Mouse (Mus musculus) B cell, adult 2 months (primary cell): ENCODE measurements around the gene Rgs14.
A peak's percentile ranks its signal among the peaks of the same experiment; 100 is the strongest.

Experiments
- DNase-seq, 2 experiments: peaks; one replicate each; pipeline ENCODE4 v3.0.0; 2022

Rgs14 gene

DNA sequence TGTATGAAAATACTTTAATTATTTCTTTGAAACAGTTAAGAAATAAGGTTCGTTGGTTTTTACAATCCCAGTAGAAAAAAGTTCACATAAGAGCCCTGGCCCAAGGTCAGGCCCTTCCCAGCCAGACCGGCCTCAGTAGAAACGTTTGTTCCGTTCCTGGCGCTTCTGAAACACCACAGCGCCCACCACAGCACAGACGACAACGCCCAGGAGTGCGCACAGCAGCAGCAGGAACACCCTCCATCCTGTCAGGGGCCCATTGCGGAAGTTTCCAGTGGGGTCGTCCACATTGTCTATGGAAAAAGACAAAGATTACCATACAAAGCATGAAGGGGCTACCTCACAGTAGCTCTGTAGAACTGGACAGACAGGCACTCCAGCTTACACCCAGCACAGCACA is 22.8 kb upstream of the Rgs14 start:
- no peak for DNase-seq

GRCm38 (mm10) chr13:55361145-55361544 is 8.4 kb upstream of the Rgs14 start:
- DNase-seq, result no peak

DNA sequence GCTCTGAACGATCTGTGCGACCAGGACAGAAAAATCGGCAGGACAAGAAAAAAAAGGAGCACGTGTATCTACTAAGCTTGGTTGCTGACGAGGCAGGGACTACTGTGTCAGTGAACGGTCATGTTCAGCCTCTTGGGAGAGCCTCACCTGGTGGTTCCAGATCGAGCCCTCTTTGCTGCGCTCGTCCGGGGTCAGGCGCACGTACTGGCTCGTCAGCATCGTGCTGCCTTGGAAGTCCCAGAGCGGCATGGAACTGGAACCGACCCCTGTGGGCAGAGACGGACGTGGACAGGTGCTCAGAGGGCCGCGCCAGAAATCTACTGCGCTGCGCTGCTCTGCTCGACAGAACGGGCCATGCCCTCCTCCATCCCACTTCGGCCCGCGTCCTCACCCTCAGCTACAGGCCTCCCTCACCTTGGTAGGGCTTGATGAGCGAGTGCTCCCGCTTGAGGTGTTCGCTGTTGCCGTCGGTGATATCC is 7.5 kb upstream of the Rgs14 start:
- no peak for DNase-seq

GRCm38 (mm10) chr13:55362453-55363060 is 7.0 kb upstream of the Rgs14 start, which contains the start of gene Lman2:
Gene Lman2 (minus strand): TSS chr13:55362783.
- peak; percentile 93 to 94 for DNase-seq

GRCm38 (mm10) chr13:55368401-55368800 is 1.1 kb upstream of the Rgs14 start:
- DNase-seq, result no peak

DNA sequence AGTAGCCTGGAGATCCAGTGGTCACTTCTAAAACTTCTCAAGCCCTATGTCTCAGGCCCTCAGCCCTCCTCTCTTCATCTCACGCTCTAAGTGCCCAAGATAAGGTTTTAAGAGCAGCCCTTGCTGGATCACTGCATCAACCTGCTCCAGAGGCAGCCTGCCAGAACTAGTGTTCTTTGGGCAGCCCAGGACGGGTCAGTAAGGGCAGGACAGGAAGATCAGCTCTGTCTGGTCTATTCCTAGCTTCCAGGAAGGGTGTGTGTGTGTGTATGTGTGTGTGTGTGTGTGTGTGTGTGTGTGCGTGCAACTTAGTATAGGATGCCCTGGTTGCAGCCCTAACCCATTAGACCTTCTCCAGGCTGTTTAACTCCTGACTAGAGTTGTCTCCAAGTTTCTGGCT is 702 bp downstream of the Rgs14 start:
- no peak for DNase-seq

GRCm38 (mm10) chr13:55371007-55371681 is 1.6 kb downstream of the Rgs14 start:
- no peak for DNase-seq

- no peak for DNase-seq
Observed at GRCm38 (mm10) chr13:55371740-55372139, 2.2 kb downstream of the Rgs14 start.

GRCm38 (mm10) chr13:55374206-55374924 is 4.8 kb downstream of the Rgs14 start:
- DNase-seq, result no peak

DNA sequence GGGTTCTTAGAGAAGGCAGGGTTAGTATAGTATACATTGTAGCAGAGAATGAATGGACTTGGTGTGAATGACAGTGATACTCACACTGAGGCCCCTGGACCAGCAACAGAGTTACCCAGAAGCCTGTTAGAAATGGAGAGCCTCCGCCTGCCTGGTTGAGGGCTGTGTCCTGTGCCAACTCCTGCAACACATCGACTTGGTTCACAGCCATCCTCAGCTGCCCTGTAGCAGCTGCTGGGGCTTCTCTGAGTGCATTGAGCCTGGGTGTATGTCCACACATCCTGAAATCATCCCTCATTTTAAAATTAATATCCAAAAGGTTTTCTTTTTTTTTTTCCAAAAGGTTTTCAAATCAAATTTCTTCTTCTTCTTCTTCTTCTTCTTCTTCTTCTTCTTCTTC is 6.3 kb downstream of the Rgs14 start:
- no peak for DNase-seq

DNA sequence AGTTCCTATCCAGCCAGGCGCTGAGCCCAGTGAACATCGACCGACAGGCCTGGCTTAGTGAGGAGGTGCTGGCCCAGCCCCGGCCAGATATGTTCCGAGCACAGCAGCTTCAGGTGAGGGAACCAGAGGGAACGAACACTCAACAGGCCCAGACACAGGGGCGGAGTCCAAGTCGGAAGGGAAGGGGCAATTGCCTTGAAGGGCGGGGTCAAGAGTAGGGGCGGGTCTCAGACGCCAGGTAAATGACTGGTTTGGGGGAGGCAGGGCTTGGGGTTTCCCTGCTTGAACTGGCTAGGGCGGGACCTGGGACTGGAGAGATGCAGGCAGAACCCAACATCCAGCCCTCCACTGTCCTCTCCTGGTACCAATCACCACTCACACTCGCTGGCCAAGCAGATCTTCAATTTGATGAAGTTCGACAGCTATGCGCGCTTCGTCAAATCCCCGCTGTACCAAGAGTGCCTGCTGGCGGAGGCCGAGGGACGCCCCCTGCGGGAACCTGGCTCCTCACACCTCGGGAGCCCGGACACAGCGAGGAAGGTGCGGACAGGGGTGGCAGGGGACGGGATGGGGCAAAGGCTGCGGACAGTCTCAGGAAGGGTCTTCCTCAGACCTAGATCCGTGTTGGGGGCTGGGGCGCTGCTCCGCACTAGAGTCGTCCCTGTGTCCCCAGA is 9.5 kb downstream of the Rgs14 start:
- no peak for DNase-seq

GRCm38 (mm10) chr13:55381790-55382189 is 12.3 kb downstream of the Rgs14 start:
- DNase-seq, result no peak

- no peak for DNase-seq
Observed at GRCm38 (mm10) chr13:55390644-55391043, 21.1 kb downstream of the Rgs14 start.

- DNase-seq, result no peak
Observed at GRCm38 (mm10) chr13:55391626-55392029, 22.1 kb downstream of the Rgs14 start.

- DNase-seq, result peak; percentile 55 to 64
Observed at GRCm38 (mm10) chr13:55392933-55393332, 23.4 kb downstream of the Rgs14 start.

- no peak for DNase-seq
Observed at GRCm38 (mm10) chr13:55398088-55398487, 28.6 kb downstream of the Rgs14 start, which contains the start of gene Slc34a1. Gene Slc34a1 (plus strand): TSS chr13:55398187.

DNA sequence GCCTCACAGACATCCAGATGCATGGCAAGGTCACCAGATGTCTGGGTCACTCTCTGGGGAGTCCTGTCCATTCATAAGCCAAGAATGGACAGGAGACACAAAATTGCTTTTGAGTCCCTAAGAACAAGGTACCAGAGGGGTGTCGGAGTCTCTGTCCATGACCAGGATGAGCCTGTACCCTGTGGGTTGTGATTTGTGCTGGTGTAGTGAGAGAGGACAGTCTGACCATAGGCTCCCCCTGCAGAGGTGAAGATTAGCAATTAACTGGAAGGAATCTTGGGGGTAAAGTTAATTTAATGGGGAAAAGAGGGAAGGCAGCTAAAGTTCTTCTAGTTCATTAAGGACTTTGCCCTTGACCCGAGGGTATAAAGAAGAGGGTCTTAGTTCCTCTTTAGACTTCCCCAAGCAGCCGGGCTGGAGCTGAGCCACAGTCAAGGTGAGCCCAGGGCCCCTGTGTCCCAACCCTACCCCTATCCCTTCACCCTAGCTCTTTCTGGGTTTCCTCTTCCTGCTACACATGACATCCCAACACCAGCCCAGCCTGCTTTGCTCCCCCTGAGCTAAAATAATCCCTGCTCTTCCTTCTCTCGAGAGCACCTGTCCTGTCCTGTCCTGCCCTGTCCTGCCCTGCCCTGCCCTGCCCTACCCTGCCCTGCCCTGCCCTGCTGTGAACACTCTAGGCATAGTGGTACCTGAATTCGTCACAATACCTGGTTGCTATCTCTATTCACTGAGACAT is 29.9 kb downstream of the Rgs14 start:
- no peak for DNase-seq

DNA sequence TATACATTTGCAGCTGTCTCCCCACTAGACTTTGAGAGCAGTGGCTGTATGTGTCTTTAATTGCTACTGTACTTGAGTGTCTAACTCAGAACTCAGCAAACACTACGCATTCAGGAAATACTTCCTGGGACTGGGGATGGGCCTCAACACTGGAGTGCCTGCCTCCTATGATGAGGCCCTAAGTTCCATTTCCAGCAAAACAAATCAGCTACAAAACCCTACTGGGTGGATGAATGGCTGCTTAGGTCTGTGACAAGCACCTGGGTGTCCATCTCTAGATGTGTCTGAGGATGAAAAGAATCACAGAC is 30.5 kb downstream of the Rgs14 start:
- DNase-seq, result no peak

DNA sequence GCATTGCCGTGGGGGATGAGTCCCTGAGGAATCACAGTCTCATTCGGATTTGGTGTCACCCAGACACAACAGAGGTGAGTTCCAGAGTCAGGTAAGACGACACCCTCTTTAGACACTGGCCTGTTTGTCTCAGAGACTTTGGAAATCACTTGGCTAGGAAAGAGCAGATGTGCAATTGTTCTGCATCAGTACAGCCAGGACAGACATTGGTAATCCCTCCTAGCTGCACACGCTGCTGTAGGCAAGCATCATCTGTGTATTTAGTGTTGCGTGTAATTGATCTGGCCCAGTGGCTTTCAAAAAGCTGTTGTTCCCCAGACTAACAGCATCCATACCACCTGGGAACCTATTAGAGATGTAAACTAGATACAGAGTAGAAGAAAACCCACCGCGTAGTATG is 33.7 kb downstream of the Rgs14 start:
- no peak for DNase-seq

DNA sequence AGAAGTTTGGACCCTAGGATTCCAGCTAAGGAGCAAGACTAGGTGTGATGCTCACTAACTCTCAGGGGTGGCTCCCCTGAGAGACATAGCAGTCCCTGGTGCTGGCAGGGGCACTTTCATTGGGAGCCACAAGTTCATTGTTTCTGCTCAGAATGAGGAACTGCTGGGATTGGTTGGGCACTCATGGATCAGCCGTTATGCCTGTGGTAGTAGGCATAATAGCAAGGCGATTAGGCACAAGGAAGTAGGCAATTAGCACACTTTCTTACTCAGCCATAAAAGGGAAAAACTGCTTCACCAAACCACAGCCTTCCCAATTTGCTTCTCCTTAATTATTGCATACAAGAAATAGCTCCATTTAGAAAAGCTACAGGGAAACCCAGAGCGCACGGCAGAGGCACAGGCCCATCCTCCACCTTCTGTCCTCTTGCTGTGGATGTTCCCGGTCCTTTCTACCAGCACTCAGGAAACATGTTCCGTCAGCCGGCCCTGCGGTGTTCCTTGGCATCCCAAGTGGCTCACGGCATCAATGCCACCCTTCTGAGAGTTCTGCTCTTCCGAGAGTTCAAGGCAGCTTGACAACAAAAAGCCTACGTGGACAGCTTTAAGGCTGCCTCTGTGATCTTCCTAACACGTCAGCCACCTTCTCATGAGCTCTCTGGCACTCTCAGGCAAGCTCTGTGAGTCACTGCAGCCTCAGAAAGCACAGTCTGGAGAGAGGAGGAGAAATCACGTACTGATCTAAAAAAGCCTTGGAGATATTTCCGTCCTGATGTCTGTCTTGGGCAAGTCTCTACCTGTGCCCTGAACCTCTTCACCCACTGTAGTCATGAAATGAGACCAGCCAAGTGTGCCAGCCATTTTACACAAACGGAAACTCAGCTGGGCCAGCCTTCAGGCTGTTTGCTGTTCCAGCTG is 34.7 kb downstream of the Rgs14 start:
- no peak for DNase-seq
